Mouse (Mus musculus) lung, embryonic 15.5 days (tissue): ENCODE results near the gene Prkaa1. TPM values are rescaled to one million over a fixed set of nuclear protein-coding genes. Genes with fewer than 3 reads are reported as not detected.

Experiments used
- ATAC-seq: fragments of 200-750 bp; cut with Nextera tagmentation; 2 replicates; pipeline ENCODE4 v1.8.0; 2017; ENCODE audit warnings: moderate number of reproducible peaks, borderline replicate concordance; ENCODE audit not compliant: low FRiP score, low TSS enrichment; ENCODE audit errors: extremely low read depth
- H3K27ac ChIP-seq: fragments of 300-500 bp; sonication (generic); 2 replicates; pipeline ENCODE4 v1.5.1; 2015; ENCODE audit warnings: moderate library complexity, mild to moderate bottlenecking, inconsistent platforms
- H3K27me3 ChIP-seq: fragments of 300-500 bp; sonication (generic); 2 replicates; pipeline ENCODE4 v1.6.1; 2015; ENCODE audit warnings: inconsistent platforms
- H3K36me3 ChIP-seq: fragments of 300-500 bp; sonication (generic); 2 replicates; pipeline ENCODE4 v1.6.1; 2015; ENCODE audit warnings: inconsistent platforms
- H3K4me1 ChIP-seq: fragments of 300-500 bp; sonication (generic); 2 replicates; pipeline ENCODE4 v1.6.1; 2015; ENCODE audit warnings: inconsistent platforms
- H3K4me2 ChIP-seq: fragments of 300-500 bp; sonication (generic); 2 replicates; pipeline ENCODE4 v1.6.1; 2015; ENCODE audit warnings: inconsistent platforms, mild to moderate bottlenecking, moderate library complexity
- H3K4me3 ChIP-seq: fragments of 300-500 bp; sonication (generic); 2 replicates; pipeline ENCODE4 v1.5.1; 2015; ENCODE audit warnings: mild to moderate bottlenecking, inconsistent platforms
- H3K9ac ChIP-seq: fragments of 300-500 bp; sonication (generic); 2 replicates; pipeline ENCODE4 v1.6.1; 2015; ENCODE audit warnings: inconsistent platforms
- H3K9me3 ChIP-seq: fragments of 300-500 bp; sonication (generic); 2 replicates; pipeline ENCODE4 v1.6.1; 2016; ENCODE audit warnings: inconsistent platforms
- WGBS: fragments of 180-500 bp; shearing (Covaris S2); methylation state at CpG from one replicate; pipeline ENCODE4 v1.1.7; 2015; 5-methylcytosine and 5-hydroxymethylcytosine counted together
- polyA plus RNA-seq: library from polyadenylated mRNA; unstranded; fragments of >200 nt; fragmentation: Nextera tagmentation; extraction: Ambion mirVana; gene quantifications from 2 replicates; pipeline ENCODE4 v1.2.1, GENCODE M21; 2015

Prkaa1 gene
- polyA plus RNA-seq, 1 experiment from 2014 or later: 18.4 TPM

- H3K36me3 ChIP-seq: no peaks in the 10 kb centered on the region
- H3K4me3 ChIP-seq: no peak overlapping the region
- no peaks in the 10 kb centered on the region for H3K27me3 ChIP-seq
- H3K9ac ChIP-seq: no peak overlapping the region
- 67% methylated on average over 3 of the region's 3 CpGs for WGBS
- no peaks in the 10 kb centered on the region for H3K9me3 ChIP-seq
- no peak overlapping the region for H3K27ac ChIP-seq
- ATAC-seq: no peak
- H3K4me2 ChIP-seq: no peak overlapping the region
- peaks cover 5% of the 10 kb centered on the region; the same call in 1 of the 2 replicates for H3K4me1 ChIP-seq
These were observed 9.5 kb upstream of the Prkaa1 start for GRCm38 (mm10) chr15:5134179-5134578.

GRCm38 (mm10) chr15:5134945-5135483 is 8.6 kb upstream of the Prkaa1 start:
- H3K9ac ChIP-seq: no peak overlapping the region
- H3K4me2 ChIP-seq: no peak overlapping the region
- no peaks in the 10 kb centered on the region for H3K36me3 ChIP-seq
- WGBS: 65% methylated on average over 8 of the region's 8 CpGs
- peaks cover 5% of the 10 kb centered on the region; the same call in 1 of the 2 replicates for H3K4me1 ChIP-seq
- no peak for ATAC-seq
- H3K27ac ChIP-seq: no peak overlapping the region
- H3K4me3 ChIP-seq: no peak overlapping the region
- no peaks in the 10 kb centered on the region for H3K27me3 ChIP-seq
- no peaks in the 10 kb centered on the region for H3K9me3 ChIP-seq

- Histone ChIP-seq H3K4me1 (peaks cover 5% of the 10 kb centered on the region; the same call in 1 of the 2 replicates), H3K4me3 (no peak overlapping the region), H3K36me3 (no peaks in the 10 kb centered on the region), H3K9me3 (no peaks in the 10 kb centered on the region), H3K9ac (no peak overlapping the region), H3K27ac (no peak overlapping the region), H3K27me3 (no peaks in the 10 kb centered on the region), H3K4me2 (no peak overlapping the region)
- no peak for ATAC-seq
- 47% methylated on average over 9 of the region's 9 CpGs for WGBS
These were observed 5.4 kb upstream of the Prkaa1 start for GRCm38 (mm10) chr15:5138021-5138856.

- Histone ChIP-seq H3K4me1 (peaks cover 5% of the 10 kb centered on the region; the same call in 1 of the 2 replicates), H3K4me3 (no peak overlapping the region), H3K4me2 (no peak overlapping the region), H3K27ac (no peak overlapping the region), H3K36me3 (no peaks in the 10 kb centered on the region), H3K27me3 (no peaks in the 10 kb centered on the region), H3K9ac (no peak overlapping the region), H3K9me3 (no peaks in the 10 kb centered on the region)
- no peak for ATAC-seq
- WGBS: 72% methylated on average over 2 of the region's 2 CpGs
These were observed 4.3 kb upstream of the Prkaa1 start for GRCm38 (mm10) chr15:5139366-5139765.

- Histone ChIP-seq H3K27ac (no peak overlapping the region), H3K4me3 (no peak overlapping the region), H3K9me3 (no peaks in the 10 kb centered on the region), H3K36me3 (no peaks in the 10 kb centered on the region), H3K4me2 (no peak overlapping the region), H3K4me1 (peaks cover 8% of the 10 kb centered on the region), H3K9ac (no peak overlapping the region), H3K27me3 (no peaks in the 10 kb centered on the region)
- WGBS: 84% methylated on average over 7 of the region's 7 CpGs
- ATAC-seq: no peak
These were observed 3.8 kb upstream of the Prkaa1 start for GRCm38 (mm10) chr15:5139863-5140262.

- no peak overlapping the region for H3K9ac ChIP-seq
- ATAC-seq: no peak
- peaks cover 13% of the 10 kb centered on the region for H3K4me1 ChIP-seq
These were observed 3.3 kb upstream of the Prkaa1 start for GRCm38 (mm10) chr15:5140357-5140756.

GRCm38 (mm10) chr15:5142047-5142446 is 1.6 kb upstream of the Prkaa1 start:
- Histone ChIP-seq H3K9ac (no peak overlapping the region), H3K27me3 (no peaks in the 10 kb centered on the region), H3K4me2 (no peak overlapping the region), H3K36me3 (no peaks in the 10 kb centered on the region), H3K27ac (no peak overlapping the region), H3K9me3 (no peaks in the 10 kb centered on the region), H3K4me3 (no peak overlapping the region), H3K4me1 (peaks cover 15% of the 10 kb centered on the region)
- WGBS: 58% methylated on average over 5 of the region's 5 CpGs
- no peak for ATAC-seq

More at GRCm38 (mm10) chr15:5140357-5140756, 3.3 kb upstream of the Prkaa1 start:
- Histone ChIP-seq H3K4me2 (no peak overlapping the region), H3K27me3 (no peaks in the 10 kb centered on the region), H3K9me3 (no peaks in the 10 kb centered on the region), H3K36me3 (no peaks in the 10 kb centered on the region), H3K4me3 (no peak overlapping the region), H3K27ac (no peak overlapping the region)

- H3K4me3 ChIP-seq: peak overlapping the region; percentile 93; the same call in 1 of the 2 replicates
- ATAC-seq: no peak
- no peak overlapping the region for H3K9ac ChIP-seq
- no peak overlapping the region for H3K27ac ChIP-seq
- no peaks in the 10 kb centered on the region for H3K36me3 ChIP-seq
- peak overlapping the region; percentile 62 for H3K4me2 ChIP-seq
- H3K4me1 ChIP-seq: peaks cover 15% of the 10 kb centered on the region
- no peaks in the 10 kb centered on the region for H3K9me3 ChIP-seq
- WGBS: 55% methylated on average over 5 of the region's 5 CpGs
- H3K27me3 ChIP-seq: no peaks in the 10 kb centered on the region
These were observed 947 bp upstream of the Prkaa1 start for GRCm38 (mm10) chr15:5142714-5143113.

- peak; percentile 88 for ATAC-seq
These were observed 539 bp downstream of the Prkaa1 start for GRCm38 (mm10) chr15:5144021-5144778.

GRCm38 (mm10) chr15:5145196-5145945 is 1.7 kb downstream of the Prkaa1 start:
- ATAC-seq: no peak
- WGBS: 36% methylated on average over 9 of the region's 9 CpGs
- H3K4me2 ChIP-seq: peak overlapping the region; percentile 62
- no peaks in the 10 kb centered on the region for H3K27me3 ChIP-seq
- peak overlapping the region; percentile 93 for H3K4me3 ChIP-seq
- 0 out of 2 replicates have a peak overlapping the region, but pooled peaks have one; percentile 20 for H3K9ac ChIP-seq
- H3K9me3 ChIP-seq: no peaks in the 10 kb centered on the region
- H3K36me3 ChIP-seq: no peaks in the 10 kb centered on the region
- H3K4me1 ChIP-seq: peaks cover 11% of the 10 kb centered on the region
- H3K27ac ChIP-seq: no peak overlapping the region

More at GRCm38 (mm10) chr15:5144021-5144778, 539 bp downstream of the Prkaa1 start:
- WGBS: under 1% methylated on average over 50 of the region's 61 CpGs
- peak overlapping the region; percentile 62 for H3K4me2 ChIP-seq
- H3K9me3 ChIP-seq: no peaks in the 10 kb centered on the region
- peak overlapping the region; percentile 93 for H3K4me3 ChIP-seq
- no peaks in the 10 kb centered on the region for H3K27me3 ChIP-seq
- H3K9ac ChIP-seq: peak overlapping the region; percentile 91
- peaks cover 11% of the 10 kb centered on the region for H3K4me1 ChIP-seq
- H3K36me3 ChIP-seq: no peaks in the 10 kb centered on the region
- peak overlapping the region; percentile 91 for H3K27ac ChIP-seq

- Histone ChIP-seq H3K4me2 (no peak overlapping the region), H3K27me3 (no peaks in the 10 kb centered on the region), H3K4me1 (peaks cover 11% of the 10 kb centered on the region), H3K9me3 (no peaks in the 10 kb centered on the region), H3K36me3 (no peaks in the 10 kb centered on the region), H3K9ac (no peak overlapping the region), H3K4me3 (no peak overlapping the region), H3K27ac (no peak overlapping the region)
- WGBS: 80% methylated on average over 4 of the region's 4 CpGs
- ATAC-seq: no peak
These were observed 5.5 kb downstream of the Prkaa1 start for GRCm38 (mm10) chr15:5149187-5149586.
